Mouse (Mus musculus) hindbrain, embryonic 10.5 days (tissue): ENCODE measurements around the gene Otoa. TPM values are rescaled to one million over a fixed set of nuclear protein-coding genes. Genes with fewer than 3 reads are reported as not detected.

Experiments used
- DNase-seq: peaks from one replicate; pipeline ENCODE4 v3.0.0-alpha.2; 2017; ENCODE audit warnings: low spot score
- H3K27ac ChIP-seq: fragments of 300-500 bp; sonication (generic); 2 replicates; pipeline ENCODE4 v1.5.1; 2016; ENCODE audit warnings: mild to moderate bottlenecking, moderate library complexity
- H3K27me3 ChIP-seq: fragments of 300-500 bp; sonication (generic); 2 replicates; pipeline ENCODE4 v1.6.1; 2016; ENCODE audit warnings: mild to moderate bottlenecking; ENCODE audit not compliant: poor library complexity, insufficient read depth, severe bottlenecking
- H3K36me3 ChIP-seq: fragments of 300-500 bp; sonication (generic); 2 replicates; pipeline ENCODE4 v1.6.1; 2016; ENCODE audit warnings: mild to moderate bottlenecking, moderate library complexity
- H3K4me1 ChIP-seq: fragments of 300-500 bp; sonication (generic); replicated peaks from 2 replicates; pipeline ENCODE4 v1.6.1; 2016; ENCODE audit warnings: mild to moderate bottlenecking
- H3K4me3 ChIP-seq: fragments of 300-500 bp; sonication (generic); 2 replicates; pipeline ENCODE4 v1.5.1; 2016; ENCODE audit warnings: mild to moderate bottlenecking, moderate library complexity
- H3K9me3 ChIP-seq: fragments of 300-500 bp; sonication (generic); 2 replicates; pipeline ENCODE4 v1.6.1; 2016; ENCODE audit warnings: mild to moderate bottlenecking, moderate library complexity
- WGBS: fragments of 180-500 bp; shearing (Covaris S2); methylation state at CpG from one replicate; pipeline ENCODE4 v1.1.7; 2016; 5-methylcytosine and 5-hydroxymethylcytosine counted together
- polyA plus RNA-seq: library from polyadenylated mRNA; unstranded; fragments of >200 nt; fragmentation: Nextera tagmentation; extraction: Ambion mirVana; gene quantifications from 2 replicates; pipeline ENCODE4 v1.2.1, GENCODE M21; 2016

Gene Otoa
- polyA plus RNA-seq, 1 experiment from 2014 or later = 0.10 TPM

- Histone ChIP-seq H3K27ac (no peak overlapping the region), H3K27me3 (no peaks in the 10 kb centered on the region), H3K4me1 (peaks cover 11% of the 10 kb centered on the region), H3K9me3 (no peaks in the 10 kb centered on the region), H3K4me3 (no peak overlapping the region), H3K36me3 (no peaks in the 10 kb centered on the region)
- 11% methylated on average over 6 of the region's 6 CpGs for WGBS
- DNase-seq = no peak
Observed at GRCm38 (mm10) chr7:121171888-121172287, 90.4 kb downstream of the Otoa start.

GRCm38 (mm10) chr7:121187201-121187786 lies 105.8 kb downstream of the Otoa start:
- no peak overlapping the region for H3K27ac ChIP-seq
- no peaks in the 10 kb centered on the region for H3K4me1 ChIP-seq
- no peaks in the 10 kb centered on the region for H3K36me3 ChIP-seq
- H3K4me3 ChIP-seq = no peak overlapping the region
- WGBS = 88% methylated on average over 9 of the region's 9 CpGs
- no peaks in the 10 kb centered on the region for H3K9me3 ChIP-seq
- DNase-seq = no peak
- H3K27me3 ChIP-seq = no peaks in the 10 kb centered on the region

GRCm38 (mm10) chr7:121188976-121189375 lies 107.5 kb downstream of the Otoa start:
- Histone ChIP-seq H3K36me3 (no peaks in the 10 kb centered on the region), H3K4me3 (no peak overlapping the region), H3K27me3 (no peaks in the 10 kb centered on the region), H3K4me1 (no peaks in the 10 kb centered on the region), H3K27ac (no peak overlapping the region), H3K9me3 (no peaks in the 10 kb centered on the region)
- 95% methylated on average over 7 of the region's 7 CpGs for WGBS
- DNase-seq = no peak

GRCm38 (mm10) chr7:121198933-121199332 lies 117.5 kb downstream of the Otoa start:
- H3K9me3 ChIP-seq = no peaks in the 10 kb centered on the region
- no peak overlapping the region for H3K27ac ChIP-seq
- H3K4me1 ChIP-seq = no peaks in the 10 kb centered on the region
- H3K36me3 ChIP-seq = no peaks in the 10 kb centered on the region
- WGBS = 86% methylated on average over 8 of the region's 8 CpGs
- no peak for DNase-seq
- no peak overlapping the region for H3K4me3 ChIP-seq
- H3K27me3 ChIP-seq = no peaks in the 10 kb centered on the region

- H3K27me3 ChIP-seq = no peaks in the 10 kb centered on the region
- 94% methylated on average over 4 of the region's 4 CpGs for WGBS
- H3K9me3 ChIP-seq = no peaks in the 10 kb centered on the region
- no peaks in the 10 kb centered on the region for H3K36me3 ChIP-seq
- DNase-seq = no peak
- H3K4me3 ChIP-seq = no peak overlapping the region
- peaks cover 2% of the 10 kb centered on the region for H3K4me1 ChIP-seq
- no peak overlapping the region for H3K27ac ChIP-seq
Observed at GRCm38 (mm10) chr7:121211804-121212203, 130.4 kb downstream of the Otoa start.

Other genes with a start within 250 kb of the Otoa start
- 26.9 and 30.1 TPM in 2 replicates for gene Eef2k, start 238.8 kb upstream of the Otoa start, polyA plus RNA-seq
- gene Polr3e, start 163.9 kb upstream of the Otoa start, polyA plus RNA-seq = 31.2 and 41.0 TPM in 2 replicates
- gene Cdr2, start 99.3 kb upstream of the Otoa start, polyA plus RNA-seq = 14.2 and 14.7 TPM in 2 replicates
- 0.37 and 0.42 TPM in 2 replicates for gene Mfsd13b, start 99.1 kb upstream of the Otoa start, polyA plus RNA-seq
- gene Mettl9, start 47.2 kb upstream of the Otoa start, polyA plus RNA-seq = 199 and 215 TPM in 2 replicates
- 1.3 and 1.5 TPM in 2 replicates for gene Igsf6, start 7.1 kb upstream of the Otoa start, polyA plus RNA-seq